Mouse (Mus musculus): Measurements from ENCODE around the gene Syp. TPM values are rescaled to one million over a fixed set of nuclear protein-coding genes. Genes with fewer than 3 reads are reported as not detected.

Syp gene
- polyA plus RNA-seq, 1 experiment from 2014 or later: 7.3 TPM

- ATAC-seq (ENCODE audit: insufficient read depth, low FRiP score, low read depth): peak; percentile 71; the same call in 1 of the 2 replicates
Observed at GRCm38 (mm10) chrX:7670390-7670881, 32.2 kb downstream of the Syp start.

GRCm38 (mm10) chrX:7670921-7671623 is 32.8 kb downstream of the Syp start, which contains the start of gene Plp2:
Gene Plp2, minus strand, starts transcription at chrX:7671390.
- Histone ChIP-seq H3K27ac (peak within 1 kb of the TSS; percentile 91), H3K27me3 (replicated peaks) (no peaks in the 10 kb centered on the region), H3K4me3 (replicated peaks) (peak within 1 kb of the TSS; percentile 57), H3K36me3 (no peaks in the 10 kb centered on the region), H3K4me1 (no peaks in the 10 kb centered on the region), H3K4me2 (peak within 1 kb of the TSS; percentile 52), H3K9me3 (no peaks in the 10 kb centered on the region), H3K9ac (peak within 1 kb of the TSS; percentile 48)
- 12% methylated on average over 35 of the region's 36 CpGs for WGBS
- peak; percentile 63; the same call in 1 of the 2 replicates for ATAC-seq (ENCODE audit: insufficient read depth, low FRiP score, low read depth)

More at GRCm38 (mm10) chrX:7670390-7670881, 32.2 kb downstream of the Syp start:
- Histone ChIP-seq H3K27me3 (replicated peaks) (no peaks in the 10 kb centered on the region), H3K36me3 (no peaks in the 10 kb centered on the region), H3K27ac (peak overlapping the region; percentile 91), H3K4me1 (no peaks in the 10 kb centered on the region), H3K4me3 (replicated peaks) (peak overlapping the region; percentile 57), H3K9ac (peak overlapping the region; percentile 48; the same call in 1 of the 2 replicates), H3K9me3 (no peaks in the 10 kb centered on the region), H3K4me2 (peak overlapping the region; percentile 52)
- 20% methylated on average over 19 of the region's 19 CpGs for WGBS

GRCm38 (mm10) chrX:7672739-7673138 is 34.5 kb downstream of the Syp start:
- no peak overlapping the region for H3K4me3 ChIP-seq (replicated peaks)
- no peaks in the 10 kb centered on the region for H3K9me3 ChIP-seq
- no peak overlapping the region for H3K4me2 ChIP-seq
- H3K27me3 ChIP-seq (replicated peaks): no peaks in the 10 kb centered on the region
- no peaks in the 10 kb centered on the region for H3K36me3 ChIP-seq
- no peak overlapping the region for H3K9ac ChIP-seq
- ATAC-seq (ENCODE audit: insufficient read depth, low FRiP score, low read depth): no peak
- H3K27ac ChIP-seq: no peak overlapping the region; the same call in 1 of the 2 replicates
- 47% methylated on average over 6 of the region's 6 CpGs for WGBS
- no peaks in the 10 kb centered on the region for H3K4me1 ChIP-seq

- H3K9ac ChIP-seq: no peak overlapping the region
- H3K4me1 ChIP-seq: no peaks in the 10 kb centered on the region
- peak overlapping the region; percentile 60 for H3K4me2 ChIP-seq
- H3K9me3 ChIP-seq: no peaks in the 10 kb centered on the region
- peak overlapping the region; percentile 88 for H3K27ac ChIP-seq
- no peaks in the 10 kb centered on the region for H3K36me3 ChIP-seq
- ATAC-seq (ENCODE audit: insufficient read depth, low FRiP score, low read depth): peak; percentile 19; the same call in 1 of the 2 replicates
- H3K4me3 ChIP-seq (replicated peaks): peak overlapping the region; percentile 33; the same call in 1 of the 2 replicates
- no peaks in the 10 kb centered on the region for H3K27me3 ChIP-seq (replicated peaks)
- 27% methylated on average over 12 of the region's 12 CpGs for WGBS
Observed at GRCm38 (mm10) chrX:7673578-7674281, 35.5 kb downstream of the Syp start.

- peak overlapping the region; percentile 88 for H3K27ac ChIP-seq
- ATAC-seq (ENCODE audit: insufficient read depth, low FRiP score, low read depth): peak; percentile 5; the same call in 1 of the 2 replicates
- H3K4me2 ChIP-seq: peak overlapping the region; percentile 60
- H3K27me3 ChIP-seq (replicated peaks): no peaks in the 10 kb centered on the region
- 25% methylated on average over 28 of the region's 28 CpGs for WGBS
- no peaks in the 10 kb centered on the region for H3K4me1 ChIP-seq
- H3K9me3 ChIP-seq: no peaks in the 10 kb centered on the region
- no peak overlapping the region for H3K9ac ChIP-seq
- no peaks in the 10 kb centered on the region for H3K36me3 ChIP-seq
- H3K4me3 ChIP-seq (replicated peaks): peak overlapping the region; percentile 33
Observed at GRCm38 (mm10) chrX:7674284-7675000, 36.2 kb downstream of the Syp start.

GRCm38 (mm10) chrX:7675001-7675380 is 36.7 kb downstream of the Syp start:
- no peaks in the 10 kb centered on the region for H3K36me3 ChIP-seq
- H3K27me3 ChIP-seq (replicated peaks): no peaks in the 10 kb centered on the region
- peak overlapping the region; percentile 88 for H3K27ac ChIP-seq
- H3K4me1 ChIP-seq: no peaks in the 10 kb centered on the region
- no peak overlapping the region for H3K9ac ChIP-seq
- peak overlapping the region; percentile 33 for H3K4me3 ChIP-seq (replicated peaks)
- no peaks in the 10 kb centered on the region for H3K9me3 ChIP-seq
- ATAC-seq (ENCODE audit: insufficient read depth, low FRiP score, low read depth): no peak
- WGBS: 26% methylated on average over 10 of the region's 10 CpGs
- peak overlapping the region; percentile 60 for H3K4me2 ChIP-seq

- H3K9me3 ChIP-seq: no peaks in the 10 kb centered on the region
- H3K36me3 ChIP-seq: no peaks in the 10 kb centered on the region
- no peaks in the 10 kb centered on the region for H3K27me3 ChIP-seq (replicated peaks)
- ATAC-seq (ENCODE audit: insufficient read depth, low FRiP score, low read depth): no peak
- no peak overlapping the region for H3K4me3 ChIP-seq (replicated peaks)
- WGBS: 35% methylated on average over 3 of the region's 3 CpGs
- no peaks in the 10 kb centered on the region for H3K4me1 ChIP-seq
- H3K27ac ChIP-seq: no peak overlapping the region
- no peak overlapping the region for H3K4me2 ChIP-seq
- no peak overlapping the region for H3K9ac ChIP-seq
Observed at GRCm38 (mm10) chrX:7678986-7679385, 40.7 kb downstream of the Syp start.

- peak overlapping the region; percentile 28 for H3K4me3 ChIP-seq (replicated peaks)
- H3K4me1 ChIP-seq: no peaks in the 10 kb centered on the region
- peak overlapping the region; percentile 22; the same call in 1 of the 2 replicates for H3K9ac ChIP-seq
- no peaks in the 10 kb centered on the region for H3K9me3 ChIP-seq
- H3K36me3 ChIP-seq: no peaks in the 10 kb centered on the region
- WGBS: 24% methylated on average over 25 of the region's 27 CpGs
- H3K27me3 ChIP-seq (replicated peaks): no peaks in the 10 kb centered on the region
- H3K4me2 ChIP-seq: peak overlapping the region; percentile 57
- peak; percentile 92 for ATAC-seq (ENCODE audit: insufficient read depth, low FRiP score, low read depth)
- no peak overlapping the region for H3K27ac ChIP-seq
Observed at GRCm38 (mm10) chrX:7679405-7680056, 41.3 kb downstream of the Syp start.

- Histone ChIP-seq H3K4me3 (replicated peaks) (peak overlapping the region; percentile 28; the same call in 1 of the 2 replicates), H3K4me2 (peak overlapping the region; percentile 57), H3K36me3 (no peaks in the 10 kb centered on the region), H3K4me1 (no peaks in the 10 kb centered on the region), H3K9ac (peak overlapping the region; percentile 22; the same call in 1 of the 2 replicates), H3K27ac (no peak overlapping the region), H3K27me3 (replicated peaks) (no peaks in the 10 kb centered on the region), H3K9me3 (no peaks in the 10 kb centered on the region)
- ATAC-seq (ENCODE audit: insufficient read depth, low FRiP score, low read depth): no peak; the same call in 1 of the 2 replicates
- 29% methylated on average over 12 of the region's 12 CpGs for WGBS
Observed at GRCm38 (mm10) chrX:7680057-7680412, 41.8 kb downstream of the Syp start.

- Histone ChIP-seq H3K27me3 (replicated peaks) (no peaks in the 10 kb centered on the region), H3K4me1 (no peaks in the 10 kb centered on the region), H3K27ac (no peak within 1 kb of the TSS), H3K9ac (peak within 1 kb of the TSS; percentile 22; the same call in 1 of the 2 replicates), H3K9me3 (no peaks in the 10 kb centered on the region), H3K36me3 (no peaks in the 10 kb centered on the region), H3K4me2 (peak within 1 kb of the TSS; percentile 57), H3K4me3 (replicated peaks) (peak within 1 kb of the TSS; percentile 28; the same call in 1 of the 2 replicates)
- no peak for ATAC-seq (ENCODE audit: insufficient read depth, low FRiP score, low read depth)
- 61% methylated on average over 14 of the region's 14 CpGs for WGBS
Observed at GRCm38 (mm10) chrX:7680864-7681263, 42.6 kb downstream of the Syp start, which contains the start of gene Magix. Gene Magix, minus strand, starts transcription at chrX:7681251.

GRCm38 (mm10) chrX:7688321-7688720 is 50.0 kb downstream of the Syp start:
- 95% methylated on average over 2 of the region's 2 CpGs for WGBS
- Histone ChIP-seq H3K27ac (no peak overlapping the region), H3K4me1 (no peaks in the 10 kb centered on the region), H3K9me3 (no peaks in the 10 kb centered on the region), H3K4me3 (replicated peaks) (no peak overlapping the region), H3K4me2 (no peak overlapping the region), H3K27me3 (replicated peaks) (no peaks in the 10 kb centered on the region), H3K9ac (no peak overlapping the region), H3K36me3 (no peaks in the 10 kb centered on the region)
- ATAC-seq (ENCODE audit: insufficient read depth, low FRiP score, low read depth): no peak

Data from stomach, embryonic 15.5 days (tissue).